Mouse (Mus musculus): ENCODE measurements at regions not wholly inside any gene's neighbourhood (a gene's known extent, or its start where the extent isn't known, plus 50 kb on each side); places are given as distances from the start of the nearest gene placed in this dataset.

GRCm38 (mm10) chr17:65105622-65106021 is 269.8 kb upstream of the 4930583I09Rik start:
- TF ChIP-seq CTCF (IDR thresholded peaks at IDR 0.05; ENCODE audit: low read depth, low read length) = no peak
- no peak for TF ChIP-seq POLR2A (IDR thresholded peaks at IDR 0.05; ENCODE audit: extremely low read depth, insufficient read depth, low read length)
